Mouse (Mus musculus) limb, embryonic 14.5 days (tissue): ENCODE results near the gene Rabgap1l. TPM values are rescaled to one million over a fixed set of nuclear protein-coding genes. Genes with fewer than 3 reads are reported as not detected.

Experiments
- ATAC-seq: fragments of 200-750 bp; cut with Nextera tagmentation; 2 replicates; pipeline ENCODE4 v1.8.0; 2017; ENCODE audit warnings: low read depth, moderate number of reproducible peaks, moderate TSS enrichment; ENCODE audit not compliant: low FRiP score
- DNase-seq: peaks from one replicate; pipeline ENCODE4 v3.0.0-alpha.2; 2015; ENCODE audit warnings: low spot score
- H3K27ac ChIP-seq: fragments of 300-500 bp; sonication (generic); replicated peaks from 2 replicates; pipeline ENCODE4 v1.5.1; 2014; ENCODE audit warnings: low read depth, mild to moderate bottlenecking, low read length, moderate library complexity, mixed read lengths
- H3K27me3 ChIP-seq: fragments of 300-500 bp; sonication (generic); 2 replicates; pipeline ENCODE4 v1.6.1; 2014; ENCODE audit warnings: low read length, mixed read lengths; ENCODE audit not compliant: control insufficient read depth, insufficient read depth
- H3K36me3 ChIP-seq: fragments of 300-500 bp; sonication (generic); 2 replicates; pipeline ENCODE4 v1.6.1; 2014; ENCODE audit warnings: mild to moderate bottlenecking, low read length, moderate library complexity, mixed read lengths; ENCODE audit not compliant: control insufficient read depth, insufficient read depth
- H3K4me1 ChIP-seq: fragments of 300-500 bp; sonication (generic); 2 replicates; pipeline ENCODE4 v1.6.1; 2014; ENCODE audit warnings: antibody characterized with exemption, low read length, mixed read lengths; ENCODE audit not compliant: control insufficient read depth, insufficient read depth
- H3K4me2 ChIP-seq: fragments of 300-500 bp; sonication (generic); replicated peaks from 2 replicates; pipeline ENCODE4 v1.6.1; 2014; ENCODE audit warnings: low read depth, mild to moderate bottlenecking, low read length, moderate library complexity; ENCODE audit not compliant: severe bottlenecking
- H3K4me3 ChIP-seq: fragments of 300-500 bp; sonication (generic); replicated peaks from 2 replicates; pipeline ENCODE4 v1.5.1; 2014; ENCODE audit warnings: low read length
- H3K9ac ChIP-seq: fragments of 300-500 bp; sonication (generic); 2 replicates; pipeline ENCODE4 v1.6.1; 2014; ENCODE audit warnings: mild to moderate bottlenecking, low read depth, low read length, moderate library complexity; ENCODE audit not compliant: severe bottlenecking
- H3K9me3 ChIP-seq: fragments of 300-500 bp; sonication (generic); 2 replicates; pipeline ENCODE4 v1.6.1; 2016; ENCODE audit warnings: low read length; ENCODE audit not compliant: control insufficient read depth
- POLR2A ChIP-seq: fragments of 200-500 bp; IDR thresholded peaks from 2 replicates; pipeline ENCODE4 v1.8.0; 2012; ENCODE audit warnings: inconsistent platforms, mild to moderate bottlenecking, moderate library complexity, borderline replicate concordance; ENCODE audit not compliant: insufficient read depth, insufficient read length; ENCODE audit errors: extremely low read depth
- WGBS: fragments of 180-500 bp; shearing (Covaris S2); extraction: QIAGEN DNeasy Blood & Tissue Kit; methylation state at CpG from one replicate; pipeline ENCODE4 v1.1.7; 2014; 5-methylcytosine and 5-hydroxymethylcytosine counted together
- polyA plus RNA-seq, 2 experiments: library from polyadenylated mRNA; depleted of rRNA in 1 of 2; stranded (reverse) in 1 of 2; unstranded in 1 of 2; fragments of >200 nt; fragmentation: Nextera tagmentation in 1 of 2; extraction: Ambion mirVana in 1 of 2; gene quantifications; 2 replicates each; pipeline versions ENCODE4 v1.2.1 to v1.2.3; 2012 to 2014

Rabgap1l gene
- polyA plus RNA-seq, 2 experiments, result 13.3 to 19.3 TPM

GRCm38 (mm10) chr1:160299979-160300378 is 493.0 kb downstream of the Rabgap1l start:
- ATAC-seq, result no peak
- WGBS, result 76% methylated on average over 4 of the region's 4 CpGs
- no peaks in the 10 kb centered on the region for H3K4me1 ChIP-seq

GRCm38 (mm10) chr1:160298893-160299292 is 494.1 kb downstream of the Rabgap1l start:
- Histone ChIP-seq H3K4me2 (no peak overlapping the region), H3K36me3 (no peaks in the 10 kb centered on the region), H3K9ac (no peak overlapping the region), H3K9me3 (no peaks in the 10 kb centered on the region), H3K27me3 (no peaks in the 10 kb centered on the region), H3K4me1 (no peaks in the 10 kb centered on the region), H3K4me3 (no peak overlapping the region), H3K27ac (no peak overlapping the region)
- no peak for TF ChIP-seq POLR2A
- 74% methylated on average over 1 of the region's 1 CpGs for WGBS
- no peak for ATAC-seq
- DNase-seq, result no peak

More at GRCm38 (mm10) chr1:160299979-160300378, 493.0 kb downstream of the Rabgap1l start:
- H3K36me3 ChIP-seq, result no peaks in the 10 kb centered on the region
- TF ChIP-seq POLR2A, result no peak
- no peak overlapping the region for H3K27ac ChIP-seq
- no peak for DNase-seq
- no peaks in the 10 kb centered on the region for H3K27me3 ChIP-seq
- no peak overlapping the region for H3K4me2 ChIP-seq
- no peaks in the 10 kb centered on the region for H3K9me3 ChIP-seq
- H3K4me3 ChIP-seq, result no peak overlapping the region
- no peak overlapping the region for H3K9ac ChIP-seq

- no peaks in the 10 kb centered on the region for H3K36me3 ChIP-seq
- no peak overlapping the region for H3K4me3 ChIP-seq
- no peak overlapping the region for H3K27ac ChIP-seq
- no peak overlapping the region for H3K4me2 ChIP-seq
- ATAC-seq (no peak), DNase-seq (no peak)
- 81% methylated on average over 3 of the region's 3 CpGs for WGBS
- no peaks in the 10 kb centered on the region for H3K27me3 ChIP-seq
- TF ChIP-seq POLR2A, result no peak
- H3K9me3 ChIP-seq, result no peaks in the 10 kb centered on the region
- no peak overlapping the region for H3K9ac ChIP-seq
- no peaks in the 10 kb centered on the region for H3K4me1 ChIP-seq
Measured at GRCm38 (mm10) chr1:160297701-160298100, 495.3 kb downstream of the Rabgap1l start.

GRCm38 (mm10) chr1:160295323-160295722 is 497.7 kb downstream of the Rabgap1l start:
- H3K27me3 ChIP-seq, result no peaks in the 10 kb centered on the region
- WGBS, result 88% methylated on average over 1 of the region's 1 CpGs
- DNase-seq, result no peak
- no peak overlapping the region for H3K27ac ChIP-seq
- no peak for TF ChIP-seq POLR2A
- H3K36me3 ChIP-seq, result no peaks in the 10 kb centered on the region
- H3K9ac ChIP-seq, result no peak overlapping the region
- H3K4me1 ChIP-seq, result no peaks in the 10 kb centered on the region
- H3K9me3 ChIP-seq, result no peaks in the 10 kb centered on the region
- no peak for ATAC-seq
- H3K4me3 ChIP-seq, result no peak overlapping the region
- no peak overlapping the region for H3K4me2 ChIP-seq

- ATAC-seq (no peak), DNase-seq (no peak)
- Histone ChIP-seq H3K27ac (no peak overlapping the region), H3K9ac (no peak overlapping the region), H3K4me3 (no peak overlapping the region), H3K27me3 (no peaks in the 10 kb centered on the region), H3K4me2 (no peak overlapping the region), H3K4me1 (no peaks in the 10 kb centered on the region), H3K9me3 (no peaks in the 10 kb centered on the region), H3K36me3 (no peaks in the 10 kb centered on the region)
- 76% methylated on average over 3 of the region's 3 CpGs for WGBS
- TF ChIP-seq POLR2A, result no peak
Measured at GRCm38 (mm10) chr1:160293488-160293887, 499.5 kb downstream of the Rabgap1l start.

GRCm38 (mm10) chr1:160292058-160292457 is 501.0 kb downstream of the Rabgap1l start:
- H3K4me1 ChIP-seq, result no peaks in the 10 kb centered on the region
- no peak overlapping the region for H3K9ac ChIP-seq
- ATAC-seq (no peak), DNase-seq (no peak)
- no peak for TF ChIP-seq POLR2A
- H3K27ac ChIP-seq, result no peak overlapping the region
- H3K36me3 ChIP-seq, result no peaks in the 10 kb centered on the region
- H3K4me2 ChIP-seq, result no peak overlapping the region
- H3K9me3 ChIP-seq, result no peaks in the 10 kb centered on the region
- 90% methylated on average over 2 of the region's 2 CpGs for WGBS
- H3K4me3 ChIP-seq, result no peak overlapping the region
- H3K27me3 ChIP-seq, result no peaks in the 10 kb centered on the region
